Mouse (Mus musculus): ENCODE measurements around the gene Prr12. TPM values are rescaled to one million over a fixed set of nuclear protein-coding genes. Genes with fewer than 3 reads are reported as not detected.

Gene Prr12
- total RNA-seq, 2 experiments from 2014 or later: 67.3 to 67.9 TPM

GRCm38 (mm10) chr7:45078513-45078912, 25.8 kb upstream of the Prr12 start:
- DNase-seq (ENCODE audit: low spot score in 2 of 2): peak in 1 of 2 experiments; percentile 61

- DNase-seq (ENCODE audit: low spot score in 2 of 2): no peak
Observed at GRCm38 (mm10) chr7:45077829-45078228, 25.1 kb upstream of the Prr12 start.

- DNase-seq (ENCODE audit: low spot score in 2 of 2): no peak
Observed at GRCm38 (mm10) chr7:45077322-45077721, 24.6 kb upstream of the Prr12 start.

GRCm38 (mm10) chr7:45076501-45076900, 23.8 kb upstream of the Prr12 start:
- DNase-seq (ENCODE audit: low spot score in 2 of 2): no peak

- no peak for DNase-seq (ENCODE audit: low spot score in 2 of 2)
Observed at GRCm38 (mm10) chr7:45075405-45075804, 22.7 kb upstream of the Prr12 start.

GRCm38 (mm10) chr7:45073949-45074348, 21.3 kb upstream of the Prr12 start:
- no peak for DNase-seq (ENCODE audit: low spot score in 2 of 2)

GRCm38 (mm10) chr7:45073171-45073707, 20.6 kb upstream of the Prr12 start:
- no peak for DNase-seq (ENCODE audit: low spot score in 2 of 2)

- no peak for DNase-seq (ENCODE audit: low spot score in 2 of 2)
Observed at GRCm38 (mm10) chr7:45072230-45072629, 19.5 kb upstream of the Prr12 start.

- DNase-seq (ENCODE audit: low spot score in 2 of 2): no peak
Observed at GRCm38 (mm10) chr7:45069671-45070070, 17.0 kb upstream of the Prr12 start.

GRCm38 (mm10) chr7:45068000-45068318, 15.3 kb upstream of the Prr12 start:
- DNase-seq (ENCODE audit: low spot score in 2 of 2): no peak

GRCm38 (mm10) chr7:45067190-45067999, 14.7 kb upstream of the Prr12 start:
- no peak for DNase-seq (ENCODE audit: low spot score in 2 of 2)

- DNase-seq (ENCODE audit: low spot score in 2 of 2): peak; percentile 95 to 97
Observed at GRCm38 (mm10) chr7:45062239-45062835, 9.7 kb upstream of the Prr12 start, which contains the start of the genes Nosip and Prrg2. Gene Nosip, plus strand, starts transcription at chr7:45062429. Gene Prrg2, minus strand, starts transcription at chr7:45062677.

- no peak for DNase-seq (ENCODE audit: low spot score in 2 of 2)
Observed at GRCm38 (mm10) chr7:45061532-45062075, 8.9 kb upstream of the Prr12 start.

- no peak for DNase-seq (ENCODE audit: low spot score in 2 of 2)
Observed at GRCm38 (mm10) chr7:45060632-45061122, 8.0 kb upstream of the Prr12 start.

GRCm38 (mm10) chr7:45058607-45059571, 6.2 kb upstream of the Prr12 start:
- DNase-seq (ENCODE audit: low spot score in 2 of 2): no peak

- DNase-seq (ENCODE audit: low spot score in 2 of 2): no peak
Observed at GRCm38 (mm10) chr7:45056972-45057348, 4.3 kb upstream of the Prr12 start.

GRCm38 (mm10) chr7:45056329-45056971, 3.8 kb upstream of the Prr12 start:
- DNase-seq (ENCODE audit: low spot score in 2 of 2): no peak

GRCm38 (mm10) chr7:45053931-45054510, 1.3 kb upstream of the Prr12 start:
- peak; percentile 81 to 96 for DNase-seq (ENCODE audit: low spot score in 2 of 2)

- peak; percentile 79 to 83 for DNase-seq (ENCODE audit: low spot score in 2 of 2)
Observed at GRCm38 (mm10) chr7:45053117-45053930, 643 bp upstream of the Prr12 start.

Data from layer of hippocampus, postnatal 14 days (tissue).